Mouse (Mus musculus): ENCODE measurements around the gene Gm14296.
"Not testable (repeated sequence)": the region's sequence is repeated elsewhere in the genome, so short reads cannot be mapped to it uniquely, and the experiment has no call there.

Gm14296 gene

DNA sequence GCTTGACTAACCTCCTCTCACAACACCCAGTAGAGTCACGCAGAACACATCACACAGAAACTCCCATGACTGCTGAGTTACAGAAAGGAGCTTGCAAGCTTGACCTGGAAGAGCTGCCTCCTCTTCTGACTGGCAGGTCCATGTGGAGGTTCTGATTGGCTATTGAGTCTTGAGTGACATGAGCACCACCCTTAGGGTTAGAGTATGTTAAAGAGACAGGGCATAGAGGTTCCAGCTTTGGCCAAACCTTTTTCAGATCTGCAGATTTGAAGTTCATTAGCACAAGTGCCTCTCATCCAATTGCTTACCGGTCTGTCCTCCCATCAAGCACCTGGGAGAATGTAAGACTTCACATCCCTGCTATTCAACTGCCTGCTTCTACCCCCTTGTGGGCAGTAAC lies at the start of gene Gm14296:
Gm14296 (minus strand) TSS at position 101 of the 400 bp plus-strand sequence.
- not testable (repeated sequence) for DNase-seq (ENCODE audit: low spot score in 2 of 2)

DNA sequence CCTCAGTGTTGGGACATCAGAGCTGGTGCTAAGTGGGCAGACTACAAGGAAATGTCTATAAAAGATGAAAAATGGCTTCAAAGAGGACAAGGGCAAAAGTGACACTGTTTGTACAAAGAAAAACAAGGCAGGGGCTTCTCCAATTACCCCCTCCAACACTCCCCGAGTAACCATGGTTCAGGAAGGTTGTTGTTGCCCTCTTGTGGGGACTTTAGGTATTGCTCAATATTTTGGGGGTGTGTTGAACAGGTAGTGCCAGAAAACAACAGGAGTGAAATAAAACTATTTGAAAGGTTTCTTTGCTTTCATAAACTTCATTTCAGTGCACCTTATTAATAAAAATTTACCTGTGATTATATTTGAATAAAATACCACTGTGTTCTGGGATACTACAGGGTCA lies 22.1 kb downstream of the Gm14296 start:
- DNase-seq (ENCODE audit: low spot score in 2 of 2), result not testable (repeated sequence)
